Mouse (Mus musculus): ENCODE results near the gene Scn1b. TPM values are rescaled to one million over a fixed set of nuclear protein-coding genes. Genes with fewer than 3 reads are reported as not detected.
A peak's percentile ranks its signal among the peaks of the same experiment; 100 is the strongest.

Gene Scn1b
- polyA plus RNA-seq, 1 experiment from 2014 or later: 1.0 TPM

- no peaks in the 10 kb centered on the region for H3K4me1 ChIP-seq (ENCODE audit: control insufficient read depth, insufficient read depth, low read length)
- DNase-seq (ENCODE audit: low spot score) (no peak), ATAC-seq (ENCODE audit: insufficient number of reproducible peaks, low FRiP score, low TSS enrichment, low read depth) (no peak)
- no peak overlapping the region for H3K27ac ChIP-seq (replicated peaks; ENCODE audit: low read depth, low read length)
- no peak overlapping the region for H3K4me3 ChIP-seq (ENCODE audit: low read depth, low read length)
- no peak overlapping the region for H3K4me2 ChIP-seq (ENCODE audit: low read depth, severe bottlenecking)
- H3K9me3 ChIP-seq (ENCODE audit: control insufficient read depth, low read length): peaks cover 3% of the 10 kb centered on the region; the same call in 1 of the 2 replicates
- H3K9ac ChIP-seq (ENCODE audit: low read length): no peak overlapping the region
- H3K36me3 ChIP-seq (ENCODE audit: control insufficient read depth, insufficient read depth, low read length): no peaks in the 10 kb centered on the region
- H3K27me3 ChIP-seq (ENCODE audit: control insufficient read depth, insufficient read depth, low read length): no peaks in the 10 kb centered on the region
- WGBS: 65% methylated on average over 14 of the region's 14 CpGs
These were observed 43.8 kb downstream of the Scn1b start for GRCm38 (mm10) chr7:31082831-31083588.

- Histone ChIP-seq H3K27ac (replicated peaks; ENCODE audit: low read depth, low read length) (no peak overlapping the region), H3K36me3 (ENCODE audit: control insufficient read depth, insufficient read depth, low read length) (no peaks in the 10 kb centered on the region), H3K4me2 (ENCODE audit: low read depth, severe bottlenecking) (no peak overlapping the region), H3K4me3 (ENCODE audit: low read depth, low read length) (no peak overlapping the region), H3K4me1 (ENCODE audit: control insufficient read depth, insufficient read depth, low read length) (0 out of 2 replicates have a peak, but pooled peaks cover 2% of the 10 kb centered on the region), H3K27me3 (ENCODE audit: control insufficient read depth, insufficient read depth, low read length) (no peaks in the 10 kb centered on the region), H3K9me3 (ENCODE audit: control insufficient read depth, low read length) (peaks cover 3% of the 10 kb centered on the region; the same call in 1 of the 2 replicates), H3K9ac (ENCODE audit: low read length) (no peak overlapping the region)
- DNase-seq (ENCODE audit: low spot score): no peak
- ATAC-seq (ENCODE audit: insufficient number of reproducible peaks, low FRiP score, low TSS enrichment, low read depth): no peak
These were observed 44.7 kb downstream of the Scn1b start for GRCm38 (mm10) chr7:31082106-31082505.

GRCm38 (mm10) chr7:31081106-31081505 lies 45.7 kb downstream of the Scn1b start:
- H3K27me3 ChIP-seq (ENCODE audit: control insufficient read depth, insufficient read depth, low read length): no peaks in the 10 kb centered on the region
- no peak overlapping the region for H3K4me3 ChIP-seq (ENCODE audit: low read depth, low read length)
- H3K9ac ChIP-seq (ENCODE audit: low read length): no peak overlapping the region
- peaks cover 3% of the 10 kb centered on the region; the same call in 1 of the 2 replicates for H3K9me3 ChIP-seq (ENCODE audit: control insufficient read depth, low read length)
- H3K4me1 ChIP-seq (ENCODE audit: control insufficient read depth, insufficient read depth, low read length): 0 out of 2 replicates have a peak, but pooled peaks cover 2% of the 10 kb centered on the region
- DNase-seq (ENCODE audit: low spot score) (no peak), ATAC-seq (ENCODE audit: insufficient number of reproducible peaks, low FRiP score, low TSS enrichment, low read depth) (no peak)
- 54% methylated on average over 1 of the region's 1 CpGs for WGBS
- no peak overlapping the region for H3K4me2 ChIP-seq (ENCODE audit: low read depth, severe bottlenecking)
- no peaks in the 10 kb centered on the region for H3K36me3 ChIP-seq (ENCODE audit: control insufficient read depth, insufficient read depth, low read length)
- H3K27ac ChIP-seq (replicated peaks; ENCODE audit: low read depth, low read length): no peak overlapping the region

GRCm38 (mm10) chr7:31080611-31081010 lies 46.2 kb downstream of the Scn1b start:
- no peaks in the 10 kb centered on the region for H3K36me3 ChIP-seq (ENCODE audit: control insufficient read depth, insufficient read depth, low read length)
- WGBS: 72% methylated on average over 3 of the region's 3 CpGs
- no peak for ATAC-seq (ENCODE audit: insufficient number of reproducible peaks, low FRiP score, low TSS enrichment, low read depth)
- H3K27me3 ChIP-seq (ENCODE audit: control insufficient read depth, insufficient read depth, low read length): no peaks in the 10 kb centered on the region
- no peak overlapping the region for H3K4me2 ChIP-seq (ENCODE audit: low read depth, severe bottlenecking)
- H3K4me1 ChIP-seq (ENCODE audit: control insufficient read depth, insufficient read depth, low read length): 0 out of 2 replicates have a peak, but pooled peaks cover 2% of the 10 kb centered on the region
- no peak overlapping the region for H3K9ac ChIP-seq (ENCODE audit: low read length)
- DNase-seq (ENCODE audit: low spot score): no peak
- peaks cover 3% of the 10 kb centered on the region; the same call in 1 of the 2 replicates for H3K9me3 ChIP-seq (ENCODE audit: control insufficient read depth, low read length)
- H3K27ac ChIP-seq (replicated peaks; ENCODE audit: low read depth, low read length): no peak overlapping the region
- no peak overlapping the region for H3K4me3 ChIP-seq (ENCODE audit: low read depth, low read length)

- Histone ChIP-seq H3K36me3 (ENCODE audit: control insufficient read depth, insufficient read depth, low read length) (no peaks in the 10 kb centered on the region), H3K27ac (replicated peaks; ENCODE audit: low read depth, low read length) (no peak overlapping the region), H3K4me3 (ENCODE audit: low read depth, low read length) (no peak overlapping the region), H3K27me3 (ENCODE audit: control insufficient read depth, insufficient read depth, low read length) (no peaks in the 10 kb centered on the region), H3K9ac (ENCODE audit: low read length) (no peak overlapping the region), H3K4me2 (ENCODE audit: low read depth, severe bottlenecking) (no peak overlapping the region), H3K9me3 (ENCODE audit: control insufficient read depth, low read length) (peaks cover 3% of the 10 kb centered on the region; the same call in 1 of the 2 replicates), H3K4me1 (ENCODE audit: control insufficient read depth, insufficient read depth, low read length) (0 out of 2 replicates have a peak, but pooled peaks cover 2% of the 10 kb centered on the region)
- ATAC-seq (ENCODE audit: insufficient number of reproducible peaks, low FRiP score, low TSS enrichment, low read depth) (no peak), DNase-seq (ENCODE audit: low spot score) (no peak)
- WGBS: 83% methylated on average over 8 of the region's 8 CpGs
These were observed 47.1 kb downstream of the Scn1b start for GRCm38 (mm10) chr7:31079670-31080069.

GRCm38 (mm10) chr7:31077885-31078445 lies 48.8 kb downstream of the Scn1b start:
- WGBS: 46% methylated on average over 5 of the region's 5 CpGs
- 0 out of 2 replicates have a peak, but pooled peaks cover 2% of the 10 kb centered on the region for H3K4me1 ChIP-seq (ENCODE audit: control insufficient read depth, insufficient read depth, low read length)
- H3K36me3 ChIP-seq (ENCODE audit: control insufficient read depth, insufficient read depth, low read length): no peaks in the 10 kb centered on the region
- ATAC-seq (ENCODE audit: insufficient number of reproducible peaks, low FRiP score, low TSS enrichment, low read depth): peak; percentile 17; the same call in 1 of the 2 replicates
- no peaks in the 10 kb centered on the region for H3K27me3 ChIP-seq (ENCODE audit: control insufficient read depth, insufficient read depth, low read length)
- peaks cover 3% of the 10 kb centered on the region; the same call in 1 of the 2 replicates for H3K9me3 ChIP-seq (ENCODE audit: control insufficient read depth, low read length)
- peak; percentile 49 for DNase-seq (ENCODE audit: low spot score)
- H3K4me3 ChIP-seq (ENCODE audit: low read depth, low read length): no peak overlapping the region
- H3K9ac ChIP-seq (ENCODE audit: low read length): no peak overlapping the region
- H3K4me2 ChIP-seq (ENCODE audit: low read depth, severe bottlenecking): no peak overlapping the region
- 0 out of 2 replicates have a peak overlapping the region, but pooled peaks have one; percentile 30 for H3K27ac ChIP-seq (replicated peaks; ENCODE audit: low read depth, low read length)

GRCm38 (mm10) chr7:31077470-31077869 lies 49.3 kb downstream of the Scn1b start:
- Histone ChIP-seq H3K4me1 (ENCODE audit: control insufficient read depth, insufficient read depth, low read length) (0 out of 2 replicates have a peak, but pooled peaks cover 2% of the 10 kb centered on the region), H3K27ac (replicated peaks; ENCODE audit: low read depth, low read length) (0 out of 2 replicates have a peak overlapping the region, but pooled peaks have one; percentile 21), H3K27me3 (ENCODE audit: control insufficient read depth, insufficient read depth, low read length) (no peaks in the 10 kb centered on the region), H3K36me3 (ENCODE audit: control insufficient read depth, insufficient read depth, low read length) (no peaks in the 10 kb centered on the region), H3K9ac (ENCODE audit: low read length) (no peak overlapping the region), H3K4me3 (ENCODE audit: low read depth, low read length) (no peak overlapping the region), H3K4me2 (ENCODE audit: low read depth, severe bottlenecking) (no peak overlapping the region), H3K9me3 (ENCODE audit: control insufficient read depth, low read length) (peaks cover 3% of the 10 kb centered on the region; the same call in 1 of the 2 replicates)
- DNase-seq (ENCODE audit: low spot score) (no peak), ATAC-seq (ENCODE audit: insufficient number of reproducible peaks, low FRiP score, low TSS enrichment, low read depth) (peak; percentile 62)
- 52% methylated on average over 6 of the region's 6 CpGs for WGBS

- Histone ChIP-seq H3K27ac (replicated peaks; ENCODE audit: low read depth, low read length) (0 out of 2 replicates have a peak within 1 kb of the TSS, but pooled peaks have one; percentile 21), H3K9me3 (ENCODE audit: control insufficient read depth, low read length) (peaks cover 3% of the 10 kb centered on the region; the same call in 1 of the 2 replicates), H3K36me3 (ENCODE audit: control insufficient read depth, insufficient read depth, low read length) (no peaks in the 10 kb centered on the region), H3K9ac (ENCODE audit: low read length) (no peak within 1 kb of the TSS), H3K4me2 (ENCODE audit: low read depth, severe bottlenecking) (no peak within 1 kb of the TSS), H3K4me3 (ENCODE audit: low read depth, low read length) (no peak within 1 kb of the TSS), H3K4me1 (ENCODE audit: control insufficient read depth, insufficient read depth, low read length) (0 out of 2 replicates have a peak, but pooled peaks cover 2% of the 10 kb centered on the region), H3K27me3 (ENCODE audit: control insufficient read depth, insufficient read depth, low read length) (no peaks in the 10 kb centered on the region)
- ATAC-seq (ENCODE audit: insufficient number of reproducible peaks, low FRiP score, low TSS enrichment, low read depth) (no peak), DNase-seq (ENCODE audit: low spot score) (no peak)
- whole genome bisulfite sequencing: 40% methylated on average over 5 of the region's 5 CpGs
These were observed 50.3 kb downstream of the Scn1b start, which contains the start of gene Fxyd3 for GRCm38 (mm10) chr7:31076492-31076891. Gene Fxyd3 (minus strand): TSS chr7:31076704.

Data from limb, embryonic 11.5 days (tissue).